Mouse (Mus musculus) hindbrain, postnatal 0 days (tissue): ENCODE results near the gene Ryr3. TPM values are rescaled to one million over a fixed set of nuclear protein-coding genes. Genes with fewer than 3 reads are reported as not detected.

Experiments
- ATAC-seq: fragments of 200-750 bp; cut with Nextera tagmentation; 2 replicates; pipeline ENCODE4 v1.8.0; 2017; ENCODE audit warnings: mild to moderate bottlenecking, moderate TSS enrichment, moderate library complexity
- DNase-seq: peaks from one replicate; pipeline ENCODE4 v3.0.0-alpha.2; 2015; ENCODE audit warnings: low spot score
- H3K27ac ChIP-seq: fragments of 300-500 bp; sonication (generic); 2 replicates; pipeline ENCODE4 v1.5.1; 2014; ENCODE audit warnings: mild to moderate bottlenecking
- H3K27me3 ChIP-seq: fragments of 300-500 bp; sonication (generic); 2 replicates; pipeline ENCODE4 v1.6.1; 2014; ENCODE audit warnings: low read length, mixed read lengths; ENCODE audit not compliant: insufficient read depth
- H3K36me3 ChIP-seq: fragments of 300-500 bp; sonication (generic); 2 replicates; pipeline ENCODE4 v1.6.1; 2014; ENCODE audit warnings: low read length, mixed read lengths; ENCODE audit not compliant: insufficient read depth
- H3K4me1 ChIP-seq: fragments of 300-500 bp; sonication (generic); 2 replicates; pipeline ENCODE4 v1.6.1; 2014; ENCODE audit warnings: antibody characterized with exemption, low read length, mixed read lengths; ENCODE audit not compliant: insufficient read depth
- H3K4me2 ChIP-seq: fragments of 300-500 bp; sonication (generic); 2 replicates; pipeline ENCODE4 v1.6.1; 2014; ENCODE audit warnings: low read depth, mild to moderate bottlenecking, low read length, moderate library complexity, mixed read lengths
- H3K4me3 ChIP-seq: fragments of 300-500 bp; sonication (generic); 2 replicates; pipeline ENCODE4 v1.5.1; 2014; ENCODE audit warnings: low read length
- H3K9ac ChIP-seq: fragments of 300-500 bp; sonication (generic); replicated peaks from 2 replicates; pipeline ENCODE4 v1.6.1; 2014; ENCODE audit warnings: mild to moderate bottlenecking, low read length, moderate library complexity, mixed read lengths
- H3K9me3 ChIP-seq: fragments of 300-500 bp; sonication (generic); 2 replicates; pipeline ENCODE4 v1.6.1; 2016; ENCODE audit warnings: low read length, mixed read lengths
- CTCF ChIP-seq: IDR thresholded peaks from 2 replicates; pipeline ENCODE4 v1.5.1; 2016; ENCODE audit warnings: antibody characterized with exemption, control low read depth, low read depth
- WGBS: fragments of 180-500 bp; shearing (Covaris S2); extraction: QIAGEN DNeasy Blood & Tissue Kit; methylation state at CpG from one replicate; pipeline ENCODE4 v1.1.7; 2014; 5-methylcytosine and 5-hydroxymethylcytosine counted together
- polyA plus RNA-seq: library from polyadenylated mRNA; unstranded; fragments of >200 nt; fragmentation: Nextera tagmentation; extraction: Ambion mirVana; gene quantifications from 2 replicates; pipeline ENCODE4 v1.2.1, GENCODE M21; 2015
- total RNA-seq: library from RNA; depleted of rRNA; stranded (reverse); fragments of >200 nt; gene quantifications from 2 replicates; pipeline ENCODE4 v1.2.3, GENCODE M21; 2014

Gene Ryr3
- total and polyA plus RNA-seq, 2 experiments from 2014 or later: 5.7 to 12.7 TPM

- no peaks in the 10 kb centered on the region for H3K9me3 ChIP-seq
- 61% methylated on average over 2 of the region's 2 CpGs for WGBS
- H3K27ac ChIP-seq: no peak overlapping the region
- no peak overlapping the region for H3K4me2 ChIP-seq
- H3K36me3 ChIP-seq: no peaks in the 10 kb centered on the region
- no peak overlapping the region for H3K9ac ChIP-seq
- no peak for DNase-seq
- H3K4me3 ChIP-seq: no peak overlapping the region
- no peak for TF ChIP-seq CTCF
- no peak for ATAC-seq
- no peaks in the 10 kb centered on the region for H3K4me1 ChIP-seq
- H3K27me3 ChIP-seq: no peaks in the 10 kb centered on the region
Measured at GRCm38 (mm10) chr2:112781631-112782030, 435.3 kb downstream of the Ryr3 start.

GRCm38 (mm10) chr2:112774762-112775161 lies 442.1 kb downstream of the Ryr3 start:
- H3K9me3 ChIP-seq: no peaks in the 10 kb centered on the region
- TF ChIP-seq CTCF: peak; percentile 83
- H3K9ac ChIP-seq: no peak overlapping the region
- no peaks in the 10 kb centered on the region for H3K36me3 ChIP-seq
- no peak overlapping the region for H3K4me3 ChIP-seq
- ATAC-seq (peak; percentile 63; the same call in 1 of the 2 replicates), DNase-seq (peak; percentile 80)
- no peaks in the 10 kb centered on the region for H3K4me1 ChIP-seq
- WGBS: 33% methylated on average over 6 of the region's 6 CpGs
- no peaks in the 10 kb centered on the region for H3K27me3 ChIP-seq
- no peak overlapping the region for H3K4me2 ChIP-seq
- no peak overlapping the region for H3K27ac ChIP-seq

DNA sequence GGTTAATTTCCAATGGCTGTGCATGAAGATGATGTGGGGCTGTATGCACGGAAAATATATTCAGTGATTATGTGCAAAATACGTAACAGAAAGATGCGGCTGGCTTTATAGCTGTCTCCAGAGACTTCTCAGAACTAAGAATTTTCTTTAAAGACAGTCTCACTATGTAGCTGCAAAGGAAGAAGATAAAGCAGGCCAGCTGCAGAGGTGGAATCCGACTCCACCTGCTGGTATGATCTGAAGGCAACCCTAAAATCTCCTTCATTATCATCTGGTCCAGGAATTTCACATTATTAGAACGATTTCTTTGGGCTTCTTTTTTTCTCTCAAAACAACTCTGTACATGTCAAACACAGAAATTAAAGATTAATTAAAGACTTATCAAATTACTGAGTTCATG lies 449.2 kb downstream of the Ryr3 start:
- TF ChIP-seq CTCF: peak; percentile 75
- Histone ChIP-seq H3K4me1 (no peaks in the 10 kb centered on the region), H3K9me3 (no peaks in the 10 kb centered on the region), H3K9ac (no peak overlapping the region), H3K4me3 (no peak overlapping the region), H3K36me3 (no peaks in the 10 kb centered on the region), H3K27me3 (no peaks in the 10 kb centered on the region), H3K27ac (no peak overlapping the region), H3K4me2 (no peak overlapping the region)
- DNase-seq (peak; percentile 64), ATAC-seq (peak; percentile 74)
- 64% methylated on average over 5 of the region's 5 CpGs for WGBS

- Histone ChIP-seq H3K9me3 (no peaks in the 10 kb centered on the region), H3K27me3 (no peaks in the 10 kb centered on the region), H3K4me1 (no peaks in the 10 kb centered on the region), H3K9ac (no peak overlapping the region), H3K4me2 (no peak overlapping the region), H3K4me3 (no peak overlapping the region), H3K27ac (no peak overlapping the region), H3K36me3 (no peaks in the 10 kb centered on the region)
- ATAC-seq (no peak), DNase-seq (peak; percentile 39)
- WGBS: 68% methylated on average over 5 of the region's 5 CpGs
- peak; percentile 60 for TF ChIP-seq CTCF
Measured at GRCm38 (mm10) chr2:112765046-112765445, 451.9 kb downstream of the Ryr3 start.

DNA sequence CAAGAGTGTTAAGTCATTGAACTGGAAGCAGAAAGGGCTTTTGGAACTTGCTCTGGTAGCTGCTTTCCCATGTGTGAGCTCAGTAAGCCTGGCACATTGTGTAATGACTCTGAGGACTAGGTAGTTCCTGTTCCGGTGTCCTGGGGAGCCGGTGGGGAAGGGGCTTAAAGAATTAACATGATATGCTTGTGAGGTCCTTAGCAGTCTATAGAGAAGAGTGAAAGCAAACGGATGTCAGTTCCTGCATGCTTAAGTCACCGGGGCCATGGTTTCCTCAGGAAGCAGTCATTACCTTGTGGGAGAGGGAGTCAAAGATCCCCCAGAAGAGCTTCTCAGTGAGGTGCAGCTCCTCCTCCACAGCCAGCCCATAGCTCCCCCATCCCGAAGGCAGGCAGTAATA lies 452.6 kb downstream of the Ryr3 start:
- H3K36me3 ChIP-seq: no peaks in the 10 kb centered on the region
- H3K27ac ChIP-seq: no peak overlapping the region
- TF ChIP-seq CTCF: no peak
- no peaks in the 10 kb centered on the region for H3K27me3 ChIP-seq
- 78% methylated on average over 5 of the region's 5 CpGs for WGBS
- no peak overlapping the region for H3K4me3 ChIP-seq
- DNase-seq (no peak), ATAC-seq (no peak)
- H3K4me1 ChIP-seq: no peaks in the 10 kb centered on the region
- H3K4me2 ChIP-seq: no peak overlapping the region
- no peaks in the 10 kb centered on the region for H3K9me3 ChIP-seq
- H3K9ac ChIP-seq: no peak overlapping the region

GRCm38 (mm10) chr2:112762006-112762405 lies 454.9 kb downstream of the Ryr3 start:
- H3K4me2 ChIP-seq: no peak overlapping the region
- ATAC-seq: no peak
- TF ChIP-seq CTCF: no peak
- no peaks in the 10 kb centered on the region for H3K9me3 ChIP-seq
- H3K4me1 ChIP-seq: no peaks in the 10 kb centered on the region
- H3K36me3 ChIP-seq: no peaks in the 10 kb centered on the region
- no peaks in the 10 kb centered on the region for H3K27me3 ChIP-seq
- DNase-seq: no peak
- H3K27ac ChIP-seq: no peak overlapping the region
- no peak overlapping the region for H3K9ac ChIP-seq
- WGBS: 80% methylated on average over 2 of the region's 2 CpGs
- H3K4me3 ChIP-seq: no peak overlapping the region

GRCm38 (mm10) chr2:112761196-112761913 lies 455.5 kb downstream of the Ryr3 start:
- DNase-seq (peak; percentile 56), ATAC-seq (no peak)
- no peaks in the 10 kb centered on the region for H3K27me3 ChIP-seq
- no peak overlapping the region for H3K4me2 ChIP-seq
- TF ChIP-seq CTCF: no peak
- no peak overlapping the region for H3K27ac ChIP-seq
- H3K9ac ChIP-seq: no peak overlapping the region
- no peaks in the 10 kb centered on the region for H3K36me3 ChIP-seq
- H3K4me1 ChIP-seq: no peaks in the 10 kb centered on the region
- WGBS: 53% methylated on average over 6 of the region's 6 CpGs
- no peaks in the 10 kb centered on the region for H3K9me3 ChIP-seq
- no peak overlapping the region for H3K4me3 ChIP-seq
